Mouse (Mus musculus): ENCODE results near the gene Zfp131.

- TF ChIP-seq POLR2A (IDR thresholded peaks at IDR 0.05; ENCODE audit: control insufficient read depth, extremely low read depth, insufficient read depth, low read length, poor library complexity), result no peak
- TF ChIP-seq CTCF (IDR thresholded peaks at IDR 0.05; ENCODE audit: borderline replicate concordance, control insufficient read depth, extremely low read depth, insufficient read depth, low read length, poor library complexity), result no peak
Observed at GRCm38 (mm10) chr13:119731448-119731847, 59.2 kb downstream of the Zfp131 start.
